In genomic region chr16:87245933-87246791, GRCm38 (mm10) we compare ENCODE assay signal across 9 mouse cellular contexts.
DNase-seq lines count a peak whose midpoint lies in the region; ATAC-seq lines count a peak whose summit lies in the region.
"Had no signal": no experiment of that assay in that cellular context is flagged by ENCODE, and none has a peak within 500 bp of the region (broad histone marks: within the 10 kb centered on the region; RNA-seq: fewer than 3 reads in every experiment).

No protein-coding gene starts in this region.

- 53% methylated on average over 26 of the region's 26 CpGs for WGBS in hindbrain, embryonic 12.5 days
- WGBS in limb, embryonic 10.5 days = 46% methylated on average over 26 of the region's 26 CpGs
- 65% methylated on average over 26 of the region's 26 CpGs for WGBS in midbrain, embryonic 15.5 days

- H3K9ac ChIP-seq in hindbrain, embryonic 12.5 days = no peak overlapping the region
- H3K9ac ChIP-seq in midbrain, embryonic 15.5 days = no peak overlapping the region
- H3K9ac ChIP-seq: liver, embryonic 15.5 days had no signal

- H3K27ac ChIP-seq in hindbrain, embryonic 12.5 days = no peak overlapping the region
- peak overlapping the region; percentile 46; the same call in 1 of the 2 replicates for H3K27ac ChIP-seq in limb, embryonic 10.5 days
- no peak overlapping the region for H3K27ac ChIP-seq in midbrain, embryonic 15.5 days
- H3K27ac ChIP-seq: liver, embryonic 15.5 days had no signal

- peak overlapping the region; percentile 29 for H3K4me2 ChIP-seq in hindbrain, embryonic 12.5 days (replicated peaks)
- H3K4me2 ChIP-seq in midbrain, embryonic 15.5 days = peak overlapping the region; percentile 32; the same call in 1 of the 2 replicates
- H3K4me2 ChIP-seq: liver, embryonic 15.5 days had no signal

- H3K9me3 ChIP-seq in hindbrain, embryonic 12.5 days (replicated peaks) = no peaks in the 10 kb centered on the region
- no peaks in the 10 kb centered on the region for H3K9me3 ChIP-seq in limb, embryonic 10.5 days (replicated peaks)
- H3K9me3 ChIP-seq in midbrain, embryonic 15.5 days = no peaks in the 10 kb centered on the region
- H3K9me3 ChIP-seq: liver, embryonic 15.5 days had no signal

- no peaks in the 10 kb centered on the region for H3K4me1 ChIP-seq in hindbrain, embryonic 12.5 days
- H3K4me1 ChIP-seq in limb, embryonic 10.5 days = peaks cover 29% of the 10 kb centered on the region
- H3K4me1 ChIP-seq in midbrain, embryonic 15.5 days = no peaks in the 10 kb centered on the region
- H3K4me1 ChIP-seq: liver, embryonic 15.5 days had no signal

- no peak overlapping the region for H3K4me3 ChIP-seq in hindbrain, embryonic 12.5 days
- H3K4me3 ChIP-seq in limb, embryonic 10.5 days = no peak overlapping the region
- no peak overlapping the region for H3K4me3 ChIP-seq in midbrain, embryonic 15.5 days
- H3K4me3 ChIP-seq: liver, embryonic 15.5 days had no signal

- no peaks in the 10 kb centered on the region for H3K27me3 ChIP-seq in hindbrain, embryonic 12.5 days
- H3K27me3 ChIP-seq in limb, embryonic 10.5 days (ENCODE audit: low read depth, poor library complexity, severe bottlenecking) = no peaks in the 10 kb centered on the region
- no peaks in the 10 kb centered on the region for H3K27me3 ChIP-seq in midbrain, embryonic 15.5 days (replicated peaks)
- H3K27me3 ChIP-seq: liver, embryonic 15.5 days had no signal

- H3K36me3 ChIP-seq in hindbrain, embryonic 12.5 days = no peaks in the 10 kb centered on the region
- no peaks in the 10 kb centered on the region for H3K36me3 ChIP-seq in limb, embryonic 10.5 days
- no peaks in the 10 kb centered on the region for H3K36me3 ChIP-seq in midbrain, embryonic 15.5 days (replicated peaks)
- H3K36me3 ChIP-seq: liver, embryonic 15.5 days had no signal

- peak; percentile 21 to 80 for DNase-seq in adrenal gland, adult (ENCODE audit: inconsistent age in 2 of 2, low spot score in 1 of 2)
- no peak for DNase-seq in adrenal gland, adult 8-10 months
- peak; percentile 65 for DNase-seq in brain, adult 2 months (ENCODE audit: low read depth, low spot score)
- DNase-seq in frontal cortex, postnatal 25 days (ENCODE audit: low spot score in 2 of 2) = peak; percentile 20 to 22
- DNase-seq in limb, embryonic 10.5 days (ENCODE audit: low spot score) = peak; percentile 75
- DNase-seq in urinary bladder, postnatal 36 days (ENCODE audit: low spot score in 2 of 2) = peak; percentile 76 to 80

- peak; percentile 53; the same call in 1 of the 2 replicates for ATAC-seq in hindbrain, embryonic 12.5 days (ENCODE audit: low FRiP score)
- ATAC-seq in midbrain, embryonic 15.5 days (replicated peaks) = peak; percentile 71; the same call in 1 of the 2 replicates
